Mouse (Mus musculus) lung, embryonic 15.5 days (tissue): ENCODE results near the gene Mmp9. TPM values are rescaled to one million over a fixed set of nuclear protein-coding genes. Genes with fewer than 3 reads are reported as not detected.

Source experiments
- ATAC-seq: fragments of 200-750 bp; cut with Nextera tagmentation; 2 replicates; pipeline ENCODE4 v1.8.0; 2017; ENCODE audit warnings: moderate number of reproducible peaks, borderline replicate concordance; ENCODE audit not compliant: low FRiP score, low TSS enrichment; ENCODE audit errors: extremely low read depth
- H3K27ac ChIP-seq: fragments of 300-500 bp; sonication (generic); 2 replicates; pipeline ENCODE4 v1.5.1; 2015; ENCODE audit warnings: moderate library complexity, mild to moderate bottlenecking, inconsistent platforms
- H3K27me3 ChIP-seq: fragments of 300-500 bp; sonication (generic); 2 replicates; pipeline ENCODE4 v1.6.1; 2015; ENCODE audit warnings: inconsistent platforms
- H3K36me3 ChIP-seq: fragments of 300-500 bp; sonication (generic); 2 replicates; pipeline ENCODE4 v1.6.1; 2015; ENCODE audit warnings: inconsistent platforms
- H3K4me1 ChIP-seq: fragments of 300-500 bp; sonication (generic); 2 replicates; pipeline ENCODE4 v1.6.1; 2015; ENCODE audit warnings: inconsistent platforms
- H3K4me2 ChIP-seq: fragments of 300-500 bp; sonication (generic); 2 replicates; pipeline ENCODE4 v1.6.1; 2015; ENCODE audit warnings: inconsistent platforms, mild to moderate bottlenecking, moderate library complexity
- H3K4me3 ChIP-seq: fragments of 300-500 bp; sonication (generic); 2 replicates; pipeline ENCODE4 v1.5.1; 2015; ENCODE audit warnings: mild to moderate bottlenecking, inconsistent platforms
- H3K9ac ChIP-seq: fragments of 300-500 bp; sonication (generic); 2 replicates; pipeline ENCODE4 v1.6.1; 2015; ENCODE audit warnings: inconsistent platforms
- H3K9me3 ChIP-seq: fragments of 300-500 bp; sonication (generic); 2 replicates; pipeline ENCODE4 v1.6.1; 2016; ENCODE audit warnings: inconsistent platforms
- WGBS: fragments of 180-500 bp; shearing (Covaris S2); methylation state at CpG from one replicate; pipeline ENCODE4 v1.1.7; 2015; 5-methylcytosine and 5-hydroxymethylcytosine counted together
- polyA plus RNA-seq: library from polyadenylated mRNA; unstranded; fragments of >200 nt; fragmentation: Nextera tagmentation; extraction: Ambion mirVana; gene quantifications from 2 replicates; pipeline ENCODE4 v1.2.1, GENCODE M21; 2015

Mmp9 gene
- polyA plus RNA-seq, 1 experiment from 2014 or later: 1.4 TPM

DNA sequence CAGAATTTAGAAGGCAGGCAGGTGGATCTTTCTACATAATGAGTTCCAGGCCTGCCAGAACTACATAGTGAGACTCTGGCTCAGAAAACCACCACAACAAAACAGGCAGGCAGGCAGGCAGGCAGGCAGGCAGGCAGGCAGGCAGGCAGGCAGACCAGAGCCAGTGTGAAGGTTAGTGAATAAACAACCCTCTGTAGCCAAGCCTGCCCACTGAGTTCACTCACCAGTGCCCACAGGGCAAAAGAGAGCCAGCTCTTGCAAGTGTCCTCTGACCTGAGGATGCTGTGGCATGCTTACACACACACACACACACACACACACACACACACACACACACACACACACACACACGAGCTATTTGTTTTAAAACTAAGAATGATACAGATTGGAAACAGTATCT is 37.1 kb upstream of the Mmp9 start:
- Histone ChIP-seq H3K27me3 (no peaks in the 10 kb centered on the region), H3K4me2 (no peak overlapping the region), H3K4me3 (no peak overlapping the region), H3K4me1 (no peaks in the 10 kb centered on the region), H3K9me3 (peaks cover 3% of the 10 kb centered on the region; the same call in 1 of the 2 replicates), H3K27ac (no peak overlapping the region), H3K36me3 (peaks cover 95% of the 10 kb centered on the region), H3K9ac (no peak overlapping the region)
- no peak for ATAC-seq
- 55% methylated on average over 1 of the region's 1 CpGs for WGBS

DNA sequence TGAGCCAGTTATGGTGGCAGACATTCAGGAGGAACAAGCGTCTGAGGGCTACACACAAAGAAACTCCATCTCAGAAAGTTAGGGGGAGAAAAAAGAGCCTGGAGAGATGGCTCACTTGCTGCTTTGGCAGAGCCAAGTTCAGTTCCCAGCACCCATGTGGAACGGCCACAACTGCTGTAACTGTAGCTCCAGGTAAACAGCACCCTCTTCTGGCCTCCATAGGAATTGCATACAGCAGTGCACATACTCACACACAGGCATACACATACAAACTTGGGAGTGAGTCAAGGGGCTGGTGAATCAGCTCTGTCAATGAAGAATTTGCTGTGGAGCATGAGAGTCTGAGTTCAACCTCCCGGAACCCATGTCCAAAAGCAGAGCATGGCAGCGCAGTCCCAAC is 34.5 kb upstream of the Mmp9 start:
- ATAC-seq: no peak
- H3K4me2 ChIP-seq: no peak overlapping the region
- WGBS: 98% methylated on average over 4 of the region's 4 CpGs
- no peak overlapping the region for H3K9ac ChIP-seq
- H3K36me3 ChIP-seq: peaks cover 78% of the 10 kb centered on the region
- no peaks in the 10 kb centered on the region for H3K27me3 ChIP-seq
- peaks cover 3% of the 10 kb centered on the region; the same call in 1 of the 2 replicates for H3K9me3 ChIP-seq
- no peak overlapping the region for H3K4me3 ChIP-seq
- H3K4me1 ChIP-seq: peaks cover 11% of the 10 kb centered on the region
- no peak overlapping the region for H3K27ac ChIP-seq

DNA sequence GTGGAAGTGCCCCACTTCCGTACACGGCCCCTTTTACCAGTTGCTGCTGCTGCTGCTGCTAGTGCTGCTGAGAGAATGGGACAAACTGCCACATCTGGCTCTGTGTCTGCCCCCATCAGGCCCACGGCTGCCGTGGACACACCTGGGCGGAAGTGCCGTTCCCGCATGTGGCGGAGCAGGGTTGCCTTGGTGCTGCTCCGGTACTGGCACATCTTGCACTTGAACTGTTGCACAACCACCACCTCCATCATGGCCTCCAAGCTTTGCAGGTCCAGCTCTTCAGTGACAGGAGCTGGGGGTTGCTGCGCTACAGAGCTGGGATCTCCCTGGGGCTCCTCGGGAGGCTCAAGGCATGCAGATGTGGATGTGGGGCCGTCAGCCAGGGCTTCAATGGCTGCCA is 33.1 kb upstream of the Mmp9 start:
- H3K9me3 ChIP-seq: peaks cover 3% of the 10 kb centered on the region; the same call in 1 of the 2 replicates
- no peaks in the 10 kb centered on the region for H3K27me3 ChIP-seq
- no peak overlapping the region for H3K9ac ChIP-seq
- H3K27ac ChIP-seq: no peak overlapping the region
- ATAC-seq: no peak
- H3K4me2 ChIP-seq: no peak overlapping the region
- peaks cover 63% of the 10 kb centered on the region for H3K36me3 ChIP-seq
- peaks cover 15% of the 10 kb centered on the region for H3K4me1 ChIP-seq
- no peak overlapping the region for H3K4me3 ChIP-seq
- 93% methylated on average over 12 of the region's 12 CpGs for WGBS

DNA sequence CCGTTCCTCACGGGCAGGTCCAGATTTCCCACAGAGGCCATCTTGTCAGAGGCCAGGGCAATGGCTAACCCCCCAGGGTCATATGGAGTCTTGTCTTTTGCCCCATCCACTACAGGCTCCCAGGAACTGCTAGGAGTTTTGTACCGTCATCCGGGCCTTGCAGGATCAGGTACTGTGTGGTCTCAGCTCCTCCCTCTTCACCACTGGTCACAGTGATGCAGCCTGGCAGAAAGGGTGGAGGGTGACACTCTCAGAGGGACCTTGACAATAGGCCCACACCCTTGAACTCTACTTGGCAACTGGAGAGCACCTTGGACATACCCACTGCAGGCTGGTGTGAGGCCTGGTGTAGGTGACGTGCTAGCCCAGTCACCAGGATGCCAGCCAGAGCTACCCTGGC is 32.6 kb upstream of the Mmp9 start:
- no peak overlapping the region for H3K4me3 ChIP-seq
- no peak for ATAC-seq
- H3K27ac ChIP-seq: no peak overlapping the region
- H3K27me3 ChIP-seq: no peaks in the 10 kb centered on the region
- H3K9me3 ChIP-seq: peaks cover 3% of the 10 kb centered on the region; the same call in 1 of the 2 replicates
- WGBS: 100% methylated on average over 5 of the region's 5 CpGs
- H3K9ac ChIP-seq: no peak overlapping the region
- peaks cover 17% of the 10 kb centered on the region for H3K4me1 ChIP-seq
- no peak overlapping the region for H3K4me2 ChIP-seq
- H3K36me3 ChIP-seq: peaks cover 58% of the 10 kb centered on the region

DNA sequence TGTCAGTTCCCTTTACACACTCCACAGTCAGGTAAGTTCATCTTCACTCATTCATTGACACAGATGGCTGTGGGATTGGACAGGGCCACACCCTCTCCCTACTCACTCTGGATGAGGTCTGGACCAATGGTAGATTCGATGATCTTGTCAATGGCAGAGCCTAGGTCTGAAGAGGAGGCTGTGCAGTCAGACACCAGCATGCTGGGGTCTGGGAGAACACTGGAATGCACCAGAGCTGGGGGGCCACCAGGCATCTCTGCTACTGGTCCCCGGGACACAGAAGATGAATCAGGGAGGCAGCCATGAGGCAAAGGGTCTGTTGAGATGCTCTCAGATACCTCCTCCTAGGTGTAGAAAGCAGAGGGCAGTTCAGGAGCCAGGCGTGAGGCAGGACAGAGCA is 31.5 kb upstream of the Mmp9 start:
- Histone ChIP-seq H3K4me1 (peaks cover 23% of the 10 kb centered on the region), H3K27me3 (no peaks in the 10 kb centered on the region), H3K9ac (0 out of 2 replicates have a peak overlapping the region, but pooled peaks have one; percentile 12), H3K36me3 (peaks cover 52% of the 10 kb centered on the region), H3K9me3 (peaks cover 3% of the 10 kb centered on the region; the same call in 1 of the 2 replicates), H3K4me2 (peak overlapping the region; percentile 71), H3K27ac (no peak overlapping the region), H3K4me3 (0 out of 2 replicates have a peak overlapping the region, but pooled peaks have one; percentile 88)
- 90% methylated on average over 3 of the region's 3 CpGs for WGBS
- no peak for ATAC-seq

DNA sequence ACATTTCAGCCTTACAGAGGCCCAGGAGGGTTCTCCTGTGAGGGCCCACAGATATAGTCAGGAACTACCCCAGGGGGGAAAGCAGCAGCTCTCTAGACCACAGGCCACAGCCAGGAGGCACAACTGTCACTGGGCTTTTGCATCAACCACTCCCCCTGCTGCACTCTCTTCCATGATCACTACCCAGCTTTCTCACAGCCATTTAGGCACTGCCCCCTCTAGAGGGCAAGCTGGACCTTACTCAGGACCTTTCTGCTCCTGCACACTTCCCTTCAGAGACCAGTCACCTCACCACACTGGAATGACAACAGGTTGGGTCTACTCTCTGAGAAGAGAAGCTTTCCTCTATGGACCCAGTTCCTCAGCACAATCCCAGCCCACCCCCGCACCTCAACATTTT is 31.0 kb upstream of the Mmp9 start:
- Histone ChIP-seq H3K4me1 (peaks cover 23% of the 10 kb centered on the region), H3K27me3 (no peaks in the 10 kb centered on the region), H3K36me3 (peaks cover 47% of the 10 kb centered on the region), H3K9me3 (peaks cover 3% of the 10 kb centered on the region; the same call in 1 of the 2 replicates), H3K4me3 (peak overlapping the region; percentile 88), H3K9ac (0 out of 2 replicates have a peak overlapping the region, but pooled peaks have one; percentile 90), H3K27ac (no peak overlapping the region), H3K4me2 (peak overlapping the region; percentile 71)
- no peak for ATAC-seq
- WGBS: 71% methylated on average over 1 of the region's 1 CpGs

DNA sequence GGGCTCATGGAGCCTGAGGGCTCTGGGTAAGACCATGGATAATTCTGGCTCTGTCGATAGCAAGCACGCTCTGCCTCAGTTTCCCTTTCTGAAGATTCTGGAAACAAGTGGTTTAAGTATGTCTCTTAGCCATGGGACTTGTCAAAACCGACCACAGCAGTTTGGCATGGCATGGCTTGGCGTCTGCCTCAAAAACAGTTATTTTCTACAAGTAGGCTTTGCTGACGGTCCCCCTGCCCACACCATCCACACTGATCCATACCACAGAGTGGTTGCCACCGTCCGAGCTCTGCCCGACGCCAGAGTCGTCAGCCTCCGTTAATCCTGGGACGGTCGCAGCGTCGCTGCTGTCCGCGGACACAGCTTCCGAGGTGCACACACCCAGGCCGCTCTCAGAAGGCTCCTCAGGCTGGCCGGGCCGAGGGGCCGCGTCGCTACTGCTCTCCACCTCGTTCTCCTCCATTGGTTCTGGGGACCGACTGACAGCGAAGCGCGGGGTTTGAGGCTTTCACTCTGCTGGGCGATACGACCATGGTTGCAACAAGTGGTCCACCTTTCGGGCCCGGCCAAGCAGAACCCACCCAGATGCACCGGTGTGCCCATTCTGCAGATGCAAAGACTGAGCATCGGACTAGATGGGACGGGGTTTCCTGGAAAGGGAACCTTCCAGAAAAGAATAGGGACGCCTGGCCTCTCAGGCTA is 30.1 kb upstream of the Mmp9 start:
- Histone ChIP-seq H3K9ac (peak overlapping the region; percentile 90), H3K27ac (peak overlapping the region; percentile 99), H3K9me3 (peaks cover 3% of the 10 kb centered on the region; the same call in 1 of the 2 replicates), H3K4me3 (peak overlapping the region; percentile 88), H3K36me3 (peaks cover 38% of the 10 kb centered on the region), H3K27me3 (no peaks in the 10 kb centered on the region), H3K4me1 (peaks cover 23% of the 10 kb centered on the region), H3K4me2 (peak overlapping the region; percentile 71)
- WGBS: 3% methylated on average over 37 of the region's 37 CpGs
- peak; percentile 13; the same call in 1 of the 2 replicates for ATAC-seq

DNA sequence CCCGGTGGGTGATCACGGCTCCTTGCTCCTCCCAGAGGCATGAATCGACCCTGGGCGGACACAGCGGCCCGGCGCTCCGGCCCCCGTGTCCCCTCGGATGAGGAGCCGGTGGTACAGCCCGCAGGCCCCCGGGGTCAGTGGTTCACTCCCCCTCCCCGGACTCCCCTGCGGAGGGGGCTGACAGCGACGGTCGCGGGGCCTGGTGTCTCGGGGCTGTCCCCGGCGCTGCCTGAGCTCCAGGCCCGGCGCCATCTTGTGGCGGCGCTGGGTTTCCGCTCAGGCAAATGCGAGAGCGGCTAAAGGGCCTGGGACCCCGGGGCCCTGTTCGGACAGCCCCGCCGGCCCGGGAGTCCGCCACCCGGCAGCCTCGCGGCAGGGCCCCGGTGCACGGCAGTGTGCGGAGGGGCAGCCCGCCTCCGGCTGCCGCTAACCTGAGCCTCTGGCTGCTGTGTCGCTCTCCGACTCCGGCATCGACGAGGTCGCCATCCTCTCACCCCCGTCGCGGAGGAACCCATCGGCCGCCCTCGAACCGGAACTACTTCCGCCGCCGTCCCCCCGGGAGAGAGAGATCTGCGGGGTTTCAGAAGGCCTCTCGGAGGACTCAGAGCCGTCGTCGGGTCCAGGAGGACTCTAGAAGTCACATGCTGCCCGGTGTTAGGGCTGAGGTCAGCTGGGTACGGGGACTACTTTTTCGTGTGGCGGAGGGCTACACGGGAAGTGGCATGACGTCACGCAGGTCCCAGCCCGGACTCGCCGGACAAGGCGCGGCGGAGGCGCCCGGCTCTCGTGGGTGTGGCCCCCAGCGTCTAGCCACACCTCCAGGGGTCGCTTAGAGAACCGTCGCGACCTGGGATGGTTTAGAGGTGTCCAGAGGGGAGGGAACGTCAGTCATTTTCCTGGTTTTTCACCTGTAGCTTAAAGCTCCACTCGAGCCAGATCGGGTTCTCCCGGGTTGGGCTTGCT is 29.2 kb upstream of the Mmp9 start, which contains the start of gene Zfp335:
Zfp335 (minus strand) TSS at position 672 of the 963 bp plus-strand sequence.
- peak within 1 kb of the TSS; percentile 88 for H3K4me3 ChIP-seq
- H3K36me3 ChIP-seq: peaks cover 29% of the 10 kb centered on the region
- H3K27ac ChIP-seq: peak within 1 kb of the TSS; percentile 99
- H3K4me1 ChIP-seq: peaks cover 23% of the 10 kb centered on the region
- peak; percentile 87 for ATAC-seq
- H3K9me3 ChIP-seq: no peaks in the 10 kb centered on the region; the same call in 1 of the 2 replicates
- H3K27me3 ChIP-seq: no peaks in the 10 kb centered on the region
- H3K9ac ChIP-seq: peak within 1 kb of the TSS; percentile 90
- WGBS: under 1% methylated on average over 91 of the region's 91 CpGs
- peak within 1 kb of the TSS; percentile 71 for H3K4me2 ChIP-seq

DNA sequence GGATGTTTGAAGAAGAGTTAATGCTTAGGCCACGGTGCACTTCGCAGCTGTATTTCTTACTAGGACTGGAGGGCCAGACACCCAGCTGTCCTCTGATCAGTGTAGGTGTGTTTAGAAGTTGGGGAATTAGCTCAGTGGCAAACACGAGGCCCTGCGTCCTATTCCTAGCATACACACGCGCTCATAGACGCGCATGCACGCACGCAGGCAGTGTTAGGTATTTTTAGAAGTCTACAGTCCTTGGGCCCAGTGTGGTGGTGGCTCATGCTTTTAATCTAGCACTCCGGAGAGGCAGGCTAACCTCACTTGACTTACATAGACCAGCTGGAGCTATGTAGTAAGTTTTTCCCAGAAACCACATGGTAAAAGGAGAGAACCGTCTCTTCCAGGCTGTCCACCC is 28.4 kb upstream of the Mmp9 start:
- Histone ChIP-seq H3K4me1 (peaks cover 23% of the 10 kb centered on the region), H3K9me3 (no peaks in the 10 kb centered on the region), H3K9ac (peak overlapping the region; percentile 90), H3K27ac (peak overlapping the region; percentile 99), H3K4me3 (peak overlapping the region; percentile 88), H3K4me2 (peak overlapping the region; percentile 71), H3K36me3 (peaks cover 21% of the 10 kb centered on the region), H3K27me3 (no peaks in the 10 kb centered on the region)
- WGBS: 6% methylated on average over 12 of the region's 12 CpGs
- ATAC-seq: peak; percentile 4; the same call in 1 of the 2 replicates

DNA sequence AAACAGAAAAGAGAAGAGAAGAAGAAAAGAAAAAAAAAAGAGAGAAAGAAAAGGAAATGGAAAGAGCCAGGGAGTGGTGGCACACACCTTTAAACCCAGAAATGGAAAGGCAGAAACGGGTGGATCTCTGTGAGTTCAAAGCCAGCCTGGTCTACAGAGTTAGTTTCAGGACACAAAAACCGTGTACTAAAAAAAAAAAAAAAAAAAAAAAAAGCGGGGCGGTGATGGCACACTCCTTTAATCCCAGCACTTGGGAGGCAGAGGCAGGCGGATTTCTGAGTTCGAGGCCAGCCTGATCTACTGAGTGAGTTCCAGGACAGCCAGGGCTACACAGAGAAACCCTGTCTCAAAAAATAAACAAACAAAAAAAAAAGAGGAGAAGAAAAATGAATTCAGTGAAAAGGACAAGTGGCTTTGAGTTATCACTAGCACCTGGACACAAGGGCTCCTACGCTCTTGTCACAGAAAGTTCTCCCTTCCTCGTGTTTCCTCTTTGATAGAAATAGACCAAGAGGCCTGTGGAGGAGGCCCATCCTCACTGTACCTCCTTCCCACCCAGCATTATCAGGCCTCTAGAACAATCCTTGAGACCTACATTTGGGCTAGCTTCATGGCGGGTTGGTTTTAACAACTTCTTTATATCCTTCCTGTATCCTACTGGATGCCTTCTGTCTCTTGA is 27.7 kb upstream of the Mmp9 start:
- Histone ChIP-seq H3K9ac (no peak overlapping the region), H3K4me2 (peak overlapping the region; percentile 71), H3K27me3 (no peaks in the 10 kb centered on the region), H3K36me3 (peaks cover 14% of the 10 kb centered on the region), H3K9me3 (no peaks in the 10 kb centered on the region), H3K4me1 (peaks cover 23% of the 10 kb centered on the region), H3K4me3 (peak overlapping the region; percentile 88), H3K27ac (peak overlapping the region; percentile 99)
- no peak for ATAC-seq
- 90% methylated on average over 9 of the region's 9 CpGs for WGBS

DNA sequence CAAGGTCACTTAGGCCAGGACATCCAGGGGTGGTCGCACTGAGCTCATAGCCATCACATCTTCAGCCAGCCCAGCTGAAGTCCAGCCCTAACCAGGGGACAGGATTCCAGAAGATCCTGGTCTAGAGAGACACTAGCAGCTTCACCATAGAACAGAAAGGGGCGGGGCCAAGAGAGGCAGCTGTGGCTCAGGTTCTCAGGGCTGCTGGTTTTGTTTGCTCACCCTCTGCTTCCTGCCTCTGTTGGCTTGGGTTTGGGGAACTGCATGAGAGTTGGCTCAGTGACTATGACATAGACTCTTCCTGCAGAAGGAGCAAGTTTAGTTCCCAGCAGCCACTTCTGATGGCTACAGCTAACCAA is 27.2 kb upstream of the Mmp9 start:
- H3K4me3 ChIP-seq: no peak overlapping the region
- WGBS: 69% methylated on average over 2 of the region's 2 CpGs
- peaks cover 23% of the 10 kb centered on the region for H3K4me1 ChIP-seq
- H3K4me2 ChIP-seq: no peak overlapping the region
- peaks cover 9% of the 10 kb centered on the region for H3K36me3 ChIP-seq
- ATAC-seq: no peak
- no peaks in the 10 kb centered on the region for H3K27me3 ChIP-seq
- H3K9ac ChIP-seq: no peak overlapping the region
- H3K9me3 ChIP-seq: no peaks in the 10 kb centered on the region
- 0 out of 2 replicates have a peak overlapping the region, but pooled peaks have one; percentile 8 for H3K27ac ChIP-seq
